9 mouse cellular contexts compared by ENCODE assay signal in the genomic region with DNA sequence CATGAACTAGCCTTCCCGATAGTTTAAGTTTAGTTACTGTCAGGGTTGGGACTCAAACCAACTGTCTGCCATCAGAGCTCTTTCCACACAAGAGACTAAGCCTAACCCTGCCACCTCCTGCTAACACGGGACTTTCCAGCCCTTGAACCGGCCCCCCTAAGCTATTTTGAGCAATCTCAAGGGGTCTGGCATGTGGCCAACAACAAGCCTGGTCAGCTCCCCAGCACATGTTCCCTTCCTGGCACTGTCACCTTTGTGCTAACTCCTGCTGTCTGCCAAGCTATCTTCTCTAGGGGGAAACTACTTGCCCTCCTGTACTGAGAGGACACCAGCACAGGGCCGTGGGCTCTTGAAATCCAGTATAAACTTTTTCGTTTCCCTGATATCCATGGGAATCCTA.
DNase-seq lines count a peak whose midpoint lies in the region; ATAC-seq lines count a peak whose summit lies in the region.
"Had no signal": no experiment of that assay in that cellular context is flagged by ENCODE, and none has a peak within 500 bp of the region (broad histone marks: within the 10 kb centered on the region; RNA-seq: fewer than 3 reads in every experiment).

No protein-coding gene starts in this region.

- no peaks in the 10 kb centered on the region for H3K36me3 ChIP-seq in midbrain, embryonic 15.5 days (replicated peaks)
- H3K36me3 ChIP-seq: neural tube, embryonic 12.5 days had no signal

- no peak for ATAC-seq in midbrain, embryonic 15.5 days (replicated peaks)

- no peak overlapping the region for H3K4me3 ChIP-seq in midbrain, embryonic 15.5 days
- H3K4me3 ChIP-seq: neural tube, embryonic 12.5 days had no signal

- H3K4me2 ChIP-seq in midbrain, embryonic 15.5 days = no peak overlapping the region
- H3K4me2 ChIP-seq: neural tube, embryonic 12.5 days had no signal

- WGBS in midbrain, embryonic 15.5 days = 70% methylated on average over 5 of the region's 5 CpGs

- no peak overlapping the region for H3K27ac ChIP-seq in midbrain, embryonic 15.5 days
- H3K27ac ChIP-seq: neural tube, embryonic 12.5 days had no signal

- H3K9me3 ChIP-seq in midbrain, embryonic 15.5 days = no peaks in the 10 kb centered on the region
- H3K9me3 ChIP-seq: neural tube, embryonic 12.5 days had no signal

- H3K27me3 ChIP-seq in midbrain, embryonic 15.5 days (replicated peaks) = no peaks in the 10 kb centered on the region
- H3K27me3 ChIP-seq: neural tube, embryonic 12.5 days had no signal

- peak; percentile 44 to 53 for DNase-seq in cerebellum, postnatal 14 days
- no peak for DNase-seq in cerebellum, adult 11-12 months
- peak; percentile 48 for DNase-seq in testis, postnatal 10 days (ENCODE audit: low spot score)
- DNase-seq in testis, postnatal 14 days (ENCODE audit: low spot score) = no peak
- peak; percentile 72 to 75 for DNase-seq in heart, postnatal 36 days
- peak; percentile 46 to 69 for DNase-seq in urinary bladder, postnatal 4 days (ENCODE audit: low spot score in 2 of 2)
- no peak for DNase-seq in left cerebral cortex, adult 18-20 months (ENCODE audit: low spot score in 2 of 2)

- H3K4me1 ChIP-seq in midbrain, embryonic 15.5 days = no peaks in the 10 kb centered on the region
- H3K4me1 ChIP-seq: neural tube, embryonic 12.5 days had no signal

- no peak overlapping the region for H3K9ac ChIP-seq in midbrain, embryonic 15.5 days
- H3K9ac ChIP-seq: neural tube, embryonic 12.5 days had no signal

- intact Hi-C loops in heart, postnatal 36 days (cut with DNase I) = loop anchor here (5.0 kb wide), 1 partner anchor 112 kb away; a partner anchor contains a TSS

Comparison
In these comparisons a context has a peak if more than half of its experiments do, and no peak if none do; other contexts are left out.
1. DNase-seq: peak in cerebellum, postnatal 14 days (2 of 2), testis, postnatal 10 days (single experiment), heart, postnatal 36 days (2 of 2) and urinary bladder, postnatal 4 days (2 of 2); none in cerebellum, adult 11-12 months (single experiment), testis, postnatal 14 days (single experiment) and left cerebral cortex, adult 18-20 months (0 of 2).